Mouse (Mus musculus) spleen, adult 2 months (tissue): Measurements from ENCODE around the gene Thy1.

ENCODE experiments used
- CTCF ChIP-seq: fragments of 200-500 bp; IDR thresholded peaks from 2 replicates; pipeline ENCODE4 v1.5.1; 2011; ENCODE audit warnings: mild to moderate bottlenecking, inconsistent platforms; ENCODE audit not compliant: insufficient read depth, insufficient read length, insufficient replicate concordance; ENCODE audit errors: extremely low read depth
- POLR2A ChIP-seq: fragments of 200-500 bp; IDR thresholded peaks from 2 replicates; pipeline ENCODE4 v1.6.1; 2011; ENCODE audit warnings: low read depth, low read length, inconsistent platforms

DNA sequence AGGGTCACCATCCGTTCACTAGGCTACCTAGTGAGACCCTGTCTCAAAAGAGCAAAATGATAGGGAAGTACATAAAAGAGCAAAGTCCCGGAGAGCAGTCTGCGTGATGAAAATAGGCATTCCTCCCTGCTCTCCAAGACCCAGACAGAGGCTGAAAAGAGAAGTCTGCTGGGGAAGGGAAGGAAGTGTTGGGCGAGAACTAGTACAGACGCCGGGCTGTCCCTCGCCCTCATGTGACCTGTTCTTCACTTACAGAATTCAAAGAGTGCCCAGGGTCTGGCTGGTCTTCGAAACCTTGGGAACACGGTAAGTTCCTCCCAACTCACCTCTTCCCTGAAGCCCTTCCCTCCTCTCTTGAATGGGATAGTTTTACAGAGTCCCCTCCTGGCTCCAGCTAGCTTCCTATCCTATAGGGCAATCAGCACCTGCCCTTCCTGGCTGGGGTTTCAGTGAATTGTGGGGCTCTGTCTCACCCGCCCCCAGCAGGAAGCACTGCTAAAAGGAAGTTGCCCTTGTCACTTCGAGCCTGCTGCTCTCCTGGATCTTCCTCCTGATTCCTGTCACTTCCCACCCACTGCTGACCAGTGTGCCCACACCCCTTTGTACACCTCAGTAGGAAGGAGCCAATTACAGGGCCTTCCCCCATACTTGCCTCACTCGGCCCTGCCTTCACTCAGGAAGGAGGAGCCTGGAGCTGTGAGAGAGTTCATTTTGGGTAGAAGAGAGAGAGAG is 45.9 kb downstream of the Thy1 start:
- TF ChIP-seq CTCF (no peak), POLR2A (no peak)
